Mouse (Mus musculus) liver, adult 2 months (tissue): ENCODE data around the gene Socs4.

ENCODE experiments used
- CTCF ChIP-seq: fragments of 200-500 bp; IDR thresholded peaks from 2 replicates; pipeline ENCODE4 v1.5.1; 2011; ENCODE audit warnings: low read depth, low read length, control low read depth
- POLR2A ChIP-seq: fragments of 200-500 bp; IDR thresholded peaks from 2 replicates; pipeline ENCODE4 v1.6.1; 2011; ENCODE audit warnings: low read length, control low read depth; ENCODE audit not compliant: insufficient read depth; ENCODE audit errors: extremely low read depth

DNA sequence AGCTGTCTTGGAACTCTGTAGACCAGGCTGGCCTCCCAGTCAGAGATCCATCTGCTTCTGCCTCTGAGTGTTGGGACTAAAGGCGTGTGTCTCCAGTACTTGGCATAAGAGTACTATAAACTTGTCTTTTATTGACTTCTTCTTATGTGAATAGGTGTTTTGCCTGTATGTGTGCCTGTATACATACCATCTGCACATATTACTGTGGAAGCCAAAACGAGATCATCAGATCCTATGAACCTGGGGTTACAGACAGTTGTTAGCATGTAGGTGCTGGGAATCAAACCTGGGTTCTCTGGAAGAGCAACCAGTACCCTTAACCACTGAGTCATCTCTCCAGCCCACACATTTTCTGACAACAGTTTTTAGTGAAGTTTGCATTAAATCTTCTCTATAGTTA is 7.0 kb upstream of the Socs4 start:
- TF ChIP-seq CTCF (no peak), POLR2A (no peak)
